Mouse (Mus musculus) layer of hippocampus, adult 9-10 months (tissue): ENCODE measurements around the gene Clmp.

Source experiments
- DNase-seq: peaks from one replicate; pipeline ENCODE4 v3.0.0; 2022; ENCODE audit warnings: low spot score

The Clmp gene

GRCm38 (mm10) chr9:40685801-40686420, at the start of gene Clmp:
Clmp (plus strand) TSS chr9:40685962.
- DNase-seq: no peak

- no peak for DNase-seq
Measured at GRCm38 (mm10) chr9:40636054-40636453, 49.7 kb upstream of the Clmp start.

- DNase-seq: no peak
Measured at GRCm38 (mm10) chr9:40637705-40638393, 47.9 kb upstream of the Clmp start.

GRCm38 (mm10) chr9:40638394-40639049, 47.2 kb upstream of the Clmp start:
- DNase-seq: no peak

GRCm38 (mm10) chr9:40639536-40640187, 46.1 kb upstream of the Clmp start:
- DNase-seq: no peak

GRCm38 (mm10) chr9:40641318-40641717, 44.4 kb upstream of the Clmp start:
- no peak for DNase-seq

GRCm38 (mm10) chr9:40642470-40643220, 43.1 kb upstream of the Clmp start:
- no peak for DNase-seq

GRCm38 (mm10) chr9:40649444-40649843, 36.3 kb upstream of the Clmp start:
- DNase-seq: no peak

- no peak for DNase-seq
Measured at GRCm38 (mm10) chr9:40649983-40650382, 35.8 kb upstream of the Clmp start.

GRCm38 (mm10) chr9:40651239-40651859, 34.4 kb upstream of the Clmp start:
- no peak for DNase-seq

- DNase-seq: no peak
Measured at GRCm38 (mm10) chr9:40652757-40653156, 33.0 kb upstream of the Clmp start.

- DNase-seq: no peak
Measured at GRCm38 (mm10) chr9:40666190-40666803, 19.5 kb upstream of the Clmp start.

GRCm38 (mm10) chr9:40670313-40670712, 15.4 kb upstream of the Clmp start, which contains the start of gene Gm21915:
Gm21915 (plus strand) TSS chr9:40670613.
- no peak for DNase-seq

GRCm38 (mm10) chr9:40671323-40671930, 14.3 kb upstream of the Clmp start:
- no peak for DNase-seq

GRCm38 (mm10) chr9:40675203-40675958, 10.4 kb upstream of the Clmp start:
- DNase-seq: no peak

- no peak for DNase-seq
Measured at GRCm38 (mm10) chr9:40678653-40679052, 7.1 kb upstream of the Clmp start.

- no peak for DNase-seq
Measured at GRCm38 (mm10) chr9:40686421-40686899, 698 bp downstream of the Clmp start.

GRCm38 (mm10) chr9:40687053-40687452, 1.3 kb downstream of the Clmp start:
- no peak for DNase-seq

GRCm38 (mm10) chr9:40687553-40687952, 1.8 kb downstream of the Clmp start:
- DNase-seq: no peak

GRCm38 (mm10) chr9:40690511-40690910, 4.7 kb downstream of the Clmp start:
- DNase-seq: no peak
